ENCODE assay signal across 24 mouse cellular contexts in the genomic region with DNA sequence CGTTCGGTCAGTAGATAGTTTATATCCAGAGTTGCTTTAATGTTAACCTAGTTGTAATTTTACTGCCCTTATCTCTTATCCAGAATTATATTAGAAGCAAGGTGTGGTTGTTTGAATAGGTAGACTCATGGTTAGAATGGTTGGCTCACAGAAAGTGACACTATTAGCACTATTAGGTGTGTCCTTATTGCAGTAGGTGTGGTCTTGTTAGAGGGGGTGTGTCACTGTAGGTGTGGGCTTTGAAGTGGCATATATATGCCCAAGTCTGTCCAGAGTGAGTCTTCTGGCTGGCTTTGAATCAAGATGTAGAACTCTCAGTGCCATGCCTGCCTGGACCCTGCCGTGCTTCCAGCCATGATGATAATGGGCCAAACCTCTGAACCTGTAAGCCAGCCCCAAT. TPM values are rescaled to one million over a fixed set of nuclear protein-coding genes. Genes with fewer than 3 reads are reported as not detected.
DNase-seq lines count a peak whose midpoint lies in the region; ATAC-seq and TF ChIP-seq lines count a peak whose summit lies in the region.
"Had no signal": no experiment of that assay in that cellular context is flagged by ENCODE, and none has a peak within 500 bp of the region (broad histone marks: within the 10 kb centered on the region; RNA-seq: fewer than 3 reads in every experiment).

No protein-coding gene starts in this region.

- no peak overlapping the region for H3K4me3 ChIP-seq in liver, embryonic 14.5 days (ENCODE audit: insufficient read depth in 1 of 2, low read depth in 2 of 2, low read length in 2 of 2)
- H3K4me3 ChIP-seq in liver, embryonic 11.5 days (ENCODE audit: low read depth, low read length): no peak overlapping the region
- H3K4me3 ChIP-seq in intestine, embryonic 16.5 days (ENCODE audit: low read length): no peak overlapping the region
- no peak overlapping the region for H3K4me3 ChIP-seq in stomach, embryonic 15.5 days (replicated peaks)
- H3K4me3 ChIP-seq: embryonic facial prominence, embryonic 12.5 days; forebrain, embryonic 10.5 days; forebrain, embryonic 15.5 days; heart, embryonic 15.5 days; hindbrain, embryonic 10.5 days had no signal

- H3K9me3 ChIP-seq in liver, embryonic 14.5 days (ENCODE audit: control insufficient read depth, low read length): no peaks in the 10 kb centered on the region
- no peaks in the 10 kb centered on the region for H3K9me3 ChIP-seq in liver, embryonic 11.5 days (ENCODE audit: control insufficient read depth, low read length)
- H3K9me3 ChIP-seq in intestine, embryonic 16.5 days (ENCODE audit: control insufficient read depth, low read length): no peaks in the 10 kb centered on the region
- H3K9me3 ChIP-seq in stomach, embryonic 15.5 days: no peaks in the 10 kb centered on the region
- H3K9me3 ChIP-seq: embryonic facial prominence, embryonic 12.5 days; forebrain, embryonic 10.5 days; forebrain, embryonic 15.5 days; heart, embryonic 15.5 days; hindbrain, embryonic 10.5 days had no signal

- no peak overlapping the region for H3K27ac ChIP-seq in liver, embryonic 14.5 days
- H3K27ac ChIP-seq in liver, embryonic 11.5 days (ENCODE audit: low read depth, low read length): no peak overlapping the region
- H3K27ac ChIP-seq in intestine, embryonic 16.5 days (ENCODE audit: low read length): no peak overlapping the region
- no peak overlapping the region for H3K27ac ChIP-seq in stomach, embryonic 15.5 days
- H3K27ac ChIP-seq: embryonic facial prominence, embryonic 12.5 days; forebrain, embryonic 10.5 days; forebrain, embryonic 15.5 days; heart, embryonic 15.5 days; hindbrain, embryonic 10.5 days; hindbrain, embryonic 14.5 days had no signal

- DNase-seq in liver, embryonic 14.5 days (ENCODE audit: low read depth in 3 of 3, low spot score in 3 of 3): no peak
- no peak for DNase-seq in liver, embryonic 11.5 days (ENCODE audit: low spot score)
- DNase-seq in heart, adult 8-10 months (ENCODE audit: low spot score): no peak
- DNase-seq in right cerebral cortex, postnatal 25 days: no peak
- no peak for DNase-seq in left cerebral cortex, adult 11 months (ENCODE audit: low spot score)
- DNase-seq: adrenal gland, postnatal 14 days; cerebellum, adult 11-12 months; cerebellum, adult 9-10 months; cerebellum, postnatal 25 days; gastrocnemius, postnatal 10 days; heart, adult 18-20 months; heart, postnatal 14 days had no signal

- no peak overlapping the region for H3K4me2 ChIP-seq in liver, embryonic 14.5 days (ENCODE audit: low read depth)
- H3K4me2 ChIP-seq in liver, embryonic 11.5 days: no peak overlapping the region
- no peak overlapping the region for H3K4me2 ChIP-seq in intestine, embryonic 16.5 days (ENCODE audit: low read depth, low read length)
- no peak overlapping the region for H3K4me2 ChIP-seq in stomach, embryonic 15.5 days
- H3K4me2 ChIP-seq: embryonic facial prominence, embryonic 12.5 days; forebrain, embryonic 15.5 days; heart, embryonic 11.5 days; heart, embryonic 15.5 days; hindbrain, embryonic 14.5 days had no signal

- peaks cover 3% of the 10 kb centered on the region for H3K36me3 ChIP-seq in liver, embryonic 14.5 days (replicated peaks; ENCODE audit: control insufficient read depth, insufficient read depth, low read depth)
- H3K36me3 ChIP-seq in liver, embryonic 11.5 days (ENCODE audit: control insufficient read depth, insufficient read depth, low read length): no peaks in the 10 kb centered on the region; the same call in 1 of the 2 replicates
- H3K36me3 ChIP-seq in intestine, embryonic 16.5 days (ENCODE audit: control insufficient read depth, insufficient read depth, low read length): no peaks in the 10 kb centered on the region
- no peaks in the 10 kb centered on the region for H3K36me3 ChIP-seq in stomach, embryonic 15.5 days
- H3K36me3 ChIP-seq: forebrain, embryonic 15.5 days; heart, embryonic 15.5 days had no signal

- H3K27me3 ChIP-seq in liver, embryonic 14.5 days (ENCODE audit: control insufficient read depth, insufficient read depth, low read length): no peaks in the 10 kb centered on the region
- no peaks in the 10 kb centered on the region for H3K27me3 ChIP-seq in liver, embryonic 11.5 days (replicated peaks; ENCODE audit: control insufficient read depth, insufficient read depth, low read length)
- H3K27me3 ChIP-seq in intestine, embryonic 16.5 days (replicated peaks; ENCODE audit: control insufficient read depth, insufficient read depth, low read length): no peaks in the 10 kb centered on the region
- no peaks in the 10 kb centered on the region for H3K27me3 ChIP-seq in stomach, embryonic 15.5 days (replicated peaks)
- H3K27me3 ChIP-seq: CH12.LX; embryonic facial prominence, embryonic 12.5 days; forebrain, embryonic 15.5 days; heart, embryonic 15.5 days; Patski had no signal

- 91% methylated on average over 3 of the region's 3 CpGs for WGBS in liver, embryonic 14.5 days (ENCODE audit: insufficient replicate concordance)
- 94% methylated on average over 3 of the region's 3 CpGs for WGBS in liver, embryonic 11.5 days
- WGBS in intestine, embryonic 16.5 days: 84% methylated on average over 3 of the region's 3 CpGs
- 92% methylated on average over 3 of the region's 3 CpGs for WGBS in stomach, embryonic 15.5 days

- no peak for TF ChIP-seq CTCF in liver, embryonic 14.5 days (IDR thresholded peaks at IDR 0.05; ENCODE audit: low read depth)

- H3K9ac ChIP-seq in liver, embryonic 14.5 days (replicated peaks): no peak overlapping the region
- no peak overlapping the region for H3K9ac ChIP-seq in liver, embryonic 11.5 days (ENCODE audit: low read depth, low read length)
- no peak overlapping the region for H3K9ac ChIP-seq in intestine, embryonic 16.5 days (ENCODE audit: low read depth, low read length)
- no peak overlapping the region for H3K9ac ChIP-seq in stomach, embryonic 15.5 days
- H3K9ac ChIP-seq: embryonic facial prominence, embryonic 12.5 days; forebrain, embryonic 15.5 days; heart, embryonic 15.5 days; hindbrain, embryonic 14.5 days had no signal

- H3K4me1 ChIP-seq in liver, embryonic 14.5 days (replicated peaks; ENCODE audit: control insufficient read depth in 2 of 2, insufficient read depth in 2 of 2, low read length in 1 of 2): peaks cover 0 to 6% of the 10 kb centered on the region in 2 experiments; a peak in 2 of 4 replicates
- no peaks in the 10 kb centered on the region for H3K4me1 ChIP-seq in liver, embryonic 11.5 days (replicated peaks; ENCODE audit: control insufficient read depth, insufficient read depth, low read length)
- H3K4me1 ChIP-seq in intestine, embryonic 16.5 days (ENCODE audit: control insufficient read depth, insufficient read depth, low read length): no peaks in the 10 kb centered on the region
- no peaks in the 10 kb centered on the region for H3K4me1 ChIP-seq in stomach, embryonic 15.5 days
- H3K4me1 ChIP-seq: embryonic facial prominence, embryonic 12.5 days; heart, embryonic 15.5 days had no signal

- peak; percentile 50 for ATAC-seq in liver, embryonic 14.5 days (ENCODE audit: insufficient read depth)
- ATAC-seq in liver, embryonic 11.5 days (replicated peaks; ENCODE audit: low FRiP score): no peak
- ATAC-seq in intestine, embryonic 16.5 days: peak; percentile 91
- ATAC-seq in stomach, embryonic 15.5 days (ENCODE audit: insufficient read depth, low FRiP score, low read depth): peak; percentile 63; the same call in 1 of the 2 replicates
- ATAC-seq: activated CD4-positive, CD25-positive, alpha-beta regulatory T cell, adult 4 months; forebrain, embryonic 15.5 days; Patski had no signal

- TF ChIP-seq EP300 in liver, embryonic 14.5 days (IDR thresholded peaks at IDR 0.05; ENCODE audit: low read depth): no peak

RNA-seq across cellular contexts. Expression of gene Agpat4, which starts 14.4 kb away (rescaled TPM):
- 15.0 and 16.2 TPM in 2 replicates for polyA plus RNA-seq in liver, embryonic 14.5 days (2012; rRNA removed)
- polyA plus RNA-seq in liver, embryonic 14.5 days (2014; fragmentation: Nextera tagmentation; extraction: Ambion mirVana): 10.5 and 12.1 TPM in 2 replicates
- 28.6 and 30.4 TPM in 2 replicates for polyA plus RNA-seq in liver, embryonic 11.5 days (2014; fragmentation: Nextera tagmentation; extraction: Ambion mirVana)
- 17.8 and 19.2 TPM in 2 replicates for polyA plus RNA-seq in intestine, embryonic 16.5 days (2015; fragmentation: Nextera tagmentation; extraction: Ambion mirVana)
- polyA plus RNA-seq in stomach, embryonic 15.5 days (2015; fragmentation: Nextera tagmentation; extraction: Ambion mirVana): 30.3 and 32.5 TPM in 2 replicates
- total RNA-seq in heart, adult 8-10 months (2022): 1 to 10 TPM; 2.5 to 3.8 (median 3.4) TPM
